Mouse (Mus musculus) retina, adult 2 months (tissue): ENCODE results near the gene Rbm19.

Source experiments
- DNase-seq: peaks from one replicate; pipeline ENCODE4 v3.0.0-alpha.2; 2012; ENCODE audit warnings: low read depth, low spot score

The Rbm19 gene

GRCm38 (mm10) chr5:120134000-120134399, 17.7 kb downstream of the Rbm19 start:
- no peak for DNase-seq

GRCm38 (mm10) chr5:120135337-120135736, 19.1 kb downstream of the Rbm19 start:
- no peak for DNase-seq

GRCm38 (mm10) chr5:120135823-120136222, 19.6 kb downstream of the Rbm19 start:
- no peak for DNase-seq

GRCm38 (mm10) chr5:120136236-120136675, 20.0 kb downstream of the Rbm19 start:
- DNase-seq, result no peak

- no peak for DNase-seq
Measured at GRCm38 (mm10) chr5:120137038-120137437, 20.8 kb downstream of the Rbm19 start.

GRCm38 (mm10) chr5:120137846-120138245, 21.6 kb downstream of the Rbm19 start:
- no peak for DNase-seq

GRCm38 (mm10) chr5:120138406-120138805, 22.1 kb downstream of the Rbm19 start:
- DNase-seq, result no peak

GRCm38 (mm10) chr5:120139224-120139623, 23.0 kb downstream of the Rbm19 start:
- DNase-seq, result no peak

- no peak for DNase-seq
Measured at GRCm38 (mm10) chr5:120143941-120144340, 27.7 kb downstream of the Rbm19 start.

- no peak for DNase-seq
Measured at GRCm38 (mm10) chr5:120145371-120146050, 29.2 kb downstream of the Rbm19 start.

- DNase-seq, result peak; percentile 18
Measured at GRCm38 (mm10) chr5:120146051-120146385, 29.8 kb downstream of the Rbm19 start.

- DNase-seq, result no peak
Measured at GRCm38 (mm10) chr5:120146909-120147308, 30.6 kb downstream of the Rbm19 start.

- DNase-seq, result no peak
Measured at GRCm38 (mm10) chr5:120148246-120148645, 32.0 kb downstream of the Rbm19 start.

- no peak for DNase-seq
Measured at GRCm38 (mm10) chr5:120151145-120151544, 34.9 kb downstream of the Rbm19 start.

- no peak for DNase-seq
Measured at GRCm38 (mm10) chr5:120153140-120153539, 36.9 kb downstream of the Rbm19 start.

GRCm38 (mm10) chr5:120155672-120156071, 39.4 kb downstream of the Rbm19 start:
- no peak for DNase-seq

GRCm38 (mm10) chr5:120156166-120156909, 40.1 kb downstream of the Rbm19 start:
- no peak for DNase-seq

GRCm38 (mm10) chr5:120157115-120157514, 40.9 kb downstream of the Rbm19 start:
- DNase-seq, result no peak

- DNase-seq, result no peak
Measured at GRCm38 (mm10) chr5:120158476-120158875, 42.2 kb downstream of the Rbm19 start.

- no peak for DNase-seq
Measured at GRCm38 (mm10) chr5:120160923-120161658, 44.8 kb downstream of the Rbm19 start.

- no peak for DNase-seq
Measured at GRCm38 (mm10) chr5:120162689-120163088, 46.4 kb downstream of the Rbm19 start.

GRCm38 (mm10) chr5:120163428-120163827, 47.2 kb downstream of the Rbm19 start:
- DNase-seq, result no peak
